Mouse (Mus musculus) myocyte (in vitro differentiated cells): ENCODE measurements at regions not wholly inside any gene's neighbourhood (a gene's known extent, or its start where the extent isn't known, plus 50 kb on each side); places are given as distances from the start of the nearest gene placed in this dataset.

Experiments used
- H3K27me3 ChIP-seq: one replicate; pipeline ENCODE4 v1.6.1; 2011; ENCODE audit not compliant: control insufficient read depth, insufficient read depth, insufficient read length
- H3K36me3 ChIP-seq: one replicate; pipeline ENCODE4 v1.6.1; 2011; ENCODE audit not compliant: control insufficient read depth, insufficient read depth
- H3K4me2 ChIP-seq: one replicate; pipeline ENCODE4 v1.6.1; 2011; ENCODE audit warnings: low read depth, control low read depth
- H3K4me3 ChIP-seq: one replicate; pipeline ENCODE4 v1.5.1; 2011; ENCODE audit warnings: mild to moderate bottlenecking, control low read depth, moderate library complexity
- H3K79me2 ChIP-seq: one replicate; pipeline ENCODE4 v1.6.1; 2011; ENCODE audit not compliant: control insufficient read depth, insufficient read depth
- H3ac ChIP-seq: one replicate; pipeline ENCODE4 v1.6.1; 2011; ENCODE audit not compliant: control insufficient read depth, insufficient read length
- CEBPB ChIP-seq: IDR thresholded peaks from 2 replicates; pipeline ENCODE4 v1.6.1; 2011; ENCODE audit warnings: mild to moderate bottlenecking, moderate library complexity; ENCODE audit not compliant: poor library complexity, insufficient read depth, severe bottlenecking
- E2F4 ChIP-seq: IDR thresholded peaks from one replicate; pipeline ENCODE4 v1.6.1; 2011; ENCODE audit warnings: mild to moderate bottlenecking, control low read depth, moderate library complexity; ENCODE audit not compliant: insufficient read depth
- MAX ChIP-seq: IDR thresholded peaks from one replicate; pipeline ENCODE4 v1.6.1; 2011; ENCODE audit warnings: low read depth, mild to moderate bottlenecking, control low read depth
- MYOD1 ChIP-seq, 3 experiments: IDR thresholded peaks; one replicate each; pipeline ENCODE4 v1.6.1; 2011; ENCODE audit warnings: control low read depth in 2 of 3, low read depth in 2 of 3, mild to moderate bottlenecking in 2 of 3, moderate library complexity in 1 of 3; ENCODE audit not compliant: insufficient read length in 2 of 3, control insufficient read depth in 1 of 3
- MYOG ChIP-seq, 3 experiments: IDR thresholded peaks; one replicate each; pipeline ENCODE4 v1.6.1; 2011; ENCODE audit warnings: control low read depth in 2 of 3, low read depth in 2 of 3, mild to moderate bottlenecking in 2 of 3; ENCODE audit not compliant: insufficient read length in 2 of 3, control insufficient read depth in 1 of 3, insufficient read depth in 1 of 3
- POLR2A ChIP-seq: IDR thresholded peaks from one replicate; pipeline ENCODE4 v1.6.1; 2011; ENCODE audit warnings: low read depth, mild to moderate bottlenecking, control low read depth, moderate library complexity; ENCODE audit not compliant: insufficient read length
- POLR2AphosphoS2 ChIP-seq: IDR thresholded peaks from one replicate; pipeline ENCODE4 v1.6.1; 2011; ENCODE audit warnings: low read depth, control low read depth; ENCODE audit not compliant: insufficient read length
- REST ChIP-seq: IDR thresholded peaks from one replicate; pipeline ENCODE4 v1.6.1; 2011; ENCODE audit warnings: mild to moderate bottlenecking, control low read depth, moderate library complexity; ENCODE audit not compliant: insufficient read depth, insufficient read length
- SRF ChIP-seq: IDR thresholded peaks from one replicate; pipeline ENCODE4 v1.6.1; 2011; ENCODE audit warnings: low read depth; ENCODE audit not compliant: control insufficient read depth, insufficient read length
- TCF12 ChIP-seq: IDR thresholded peaks from one replicate; pipeline ENCODE4 v1.6.1; 2011; ENCODE audit warnings: mild to moderate bottlenecking, control low read depth; ENCODE audit not compliant: poor library complexity, insufficient read depth, severe bottlenecking
- TCF3 ChIP-seq: IDR thresholded peaks from one replicate; pipeline ENCODE4 v1.6.1; 2011; ENCODE audit warnings: low read depth, control low read depth; ENCODE audit not compliant: insufficient read length
- USF1 ChIP-seq: IDR thresholded peaks from one replicate; pipeline ENCODE4 v1.6.1; 2011; ENCODE audit warnings: low read depth, mild to moderate bottlenecking, control low read depth, moderate library complexity

- no peak overlapping the region for H3ac ChIP-seq
- no peaks in the 10 kb centered on the region for H3K79me2 ChIP-seq
- H3K4me3 ChIP-seq, result no peak overlapping the region
- H3K36me3 ChIP-seq, result no peaks in the 10 kb centered on the region
- H3K27me3 ChIP-seq, result no peaks in the 10 kb centered on the region
- no peak overlapping the region for H3K4me2 ChIP-seq
- TF ChIP-seq MYOG (IDR thresholded peaks at IDR 0.05; ENCODE audit: control insufficient read depth in 1 of 3, insufficient read depth in 1 of 3, insufficient read length in 2 of 3, low read depth in 2 of 3), result no peak
- no peak for TF ChIP-seq MAX
- no peak for TF ChIP-seq CEBPB
- TF ChIP-seq TCF3, result no peak
- no peak for TF ChIP-seq POLR2A
- TF ChIP-seq POLR2AphosphoS2, result no peak
- no peak for TF ChIP-seq SRF
- TF ChIP-seq E2F4, result no peak
- no peak for TF ChIP-seq TCF12
- no peak for TF ChIP-seq REST
- no peak for TF ChIP-seq MYOD1 (IDR thresholded peaks at IDR 0.05; ENCODE audit: control insufficient read depth in 1 of 3, insufficient read length in 2 of 3, low read depth in 2 of 3)
- TF ChIP-seq USF1, result no peak
Measured at GRCm38 (mm10) chr1:137813716-137814115, 361.8 kb downstream of the Ptprc start.

GRCm38 (mm10) chr1:137811981-137812380 lies 363.5 kb downstream of the Ptprc start:
- no peaks in the 10 kb centered on the region for H3K36me3 ChIP-seq
- no peaks in the 10 kb centered on the region for H3K27me3 ChIP-seq
- TF ChIP-seq POLR2AphosphoS2 (no peak), E2F4 (no peak), USF1 (no peak), TCF3 (no peak), POLR2A (no peak), MAX (no peak), SRF (no peak), MYOD1 (IDR thresholded peaks at IDR 0.05; ENCODE audit: control insufficient read depth in 1 of 3, insufficient read length in 2 of 3, low read depth in 2 of 3) (no peak), CEBPB (no peak), MYOG (IDR thresholded peaks at IDR 0.05; ENCODE audit: control insufficient read depth in 1 of 3, insufficient read depth in 1 of 3, insufficient read length in 2 of 3, low read depth in 2 of 3) (no peak)
- no peaks in the 10 kb centered on the region for H3K79me2 ChIP-seq
- H3K4me3 ChIP-seq, result no peak overlapping the region
- no peak overlapping the region for H3K4me2 ChIP-seq
- no peak overlapping the region for H3ac ChIP-seq

GRCm38 (mm10) chr1:137806742-137807141 lies 368.8 kb downstream of the Ptprc start:
- Histone ChIP-seq H3ac (no peak overlapping the region), H3K4me3 (no peak overlapping the region), H3K79me2 (no peaks in the 10 kb centered on the region), H3K4me2 (no peak overlapping the region), H3K27me3 (no peaks in the 10 kb centered on the region), H3K36me3 (no peaks in the 10 kb centered on the region)
- TF ChIP-seq MYOG (IDR thresholded peaks at IDR 0.05; ENCODE audit: control insufficient read depth in 1 of 3, insufficient read depth in 1 of 3, insufficient read length in 2 of 3, low read depth in 2 of 3), result no peak
- TF ChIP-seq E2F4, result no peak
- TF ChIP-seq REST, result no peak
- TF ChIP-seq TCF3, result no peak
- TF ChIP-seq CEBPB, result no peak
- no peak for TF ChIP-seq MYOD1 (IDR thresholded peaks at IDR 0.05; ENCODE audit: control insufficient read depth in 1 of 3, insufficient read length in 2 of 3, low read depth in 2 of 3)
- no peak for TF ChIP-seq POLR2A
- TF ChIP-seq SRF, result no peak
- TF ChIP-seq POLR2AphosphoS2, result no peak
- no peak for TF ChIP-seq MAX
- TF ChIP-seq TCF12, result no peak
- no peak for TF ChIP-seq USF1

DNA sequence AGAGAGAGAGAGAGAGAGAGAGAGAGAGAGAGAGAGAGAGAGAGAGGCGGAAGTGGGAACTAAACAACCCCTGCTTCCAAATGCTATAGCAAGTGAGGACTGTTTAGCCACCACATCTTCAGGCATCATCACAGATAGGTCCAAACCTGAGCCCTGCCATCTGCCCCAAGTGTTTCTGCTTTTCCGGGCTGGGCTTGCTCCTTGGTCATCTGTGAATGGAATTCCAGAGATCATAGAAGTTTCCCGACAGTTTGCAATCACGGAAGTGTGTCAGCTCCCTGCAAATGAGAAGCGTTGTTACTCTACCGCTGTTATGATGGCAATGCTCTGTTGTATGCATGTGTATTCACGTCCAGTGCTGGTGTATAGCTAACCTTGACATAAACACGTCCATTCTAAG lies 369.3 kb downstream of the Ptprc start:
- Histone ChIP-seq H3K27me3 (no peaks in the 10 kb centered on the region), H3ac (no peak overlapping the region), H3K4me3 (no peak overlapping the region), H3K4me2 (no peak overlapping the region), H3K79me2 (no peaks in the 10 kb centered on the region), H3K36me3 (no peaks in the 10 kb centered on the region)
- no peak for TF ChIP-seq POLR2A
- no peak for TF ChIP-seq USF1
- TF ChIP-seq MYOD1 (IDR thresholded peaks at IDR 0.05; ENCODE audit: control insufficient read depth in 1 of 3, insufficient read length in 2 of 3, low read depth in 2 of 3), result no peak
- no peak for TF ChIP-seq E2F4
- TF ChIP-seq MYOG (IDR thresholded peaks at IDR 0.05; ENCODE audit: control insufficient read depth in 1 of 3, insufficient read depth in 1 of 3, insufficient read length in 2 of 3, low read depth in 2 of 3), result no peak
- no peak for TF ChIP-seq CEBPB
- no peak for TF ChIP-seq REST
- TF ChIP-seq SRF, result no peak

DNA sequence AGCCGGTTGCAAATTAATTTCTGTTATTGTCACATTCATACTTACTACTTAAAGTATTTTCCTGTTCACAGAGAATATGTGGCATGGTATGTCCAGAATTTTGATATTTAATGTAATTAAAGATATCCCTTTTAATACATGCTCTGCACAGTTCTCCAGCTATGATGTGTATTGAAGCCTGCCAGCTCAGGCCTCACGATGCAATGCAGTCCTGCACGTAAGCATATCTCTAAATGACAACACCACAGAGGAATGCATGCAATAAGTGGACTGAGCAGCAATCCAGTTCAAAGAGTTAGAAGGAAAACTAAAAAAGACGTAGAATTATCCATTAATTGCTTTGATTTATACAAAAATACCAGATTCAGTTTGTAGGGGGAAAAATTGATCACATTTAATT lies 373.4 kb downstream of the Ptprc start:
- Histone ChIP-seq H3ac (no peak overlapping the region), H3K4me2 (no peak overlapping the region), H3K4me3 (no peak overlapping the region), H3K36me3 (no peaks in the 10 kb centered on the region), H3K27me3 (no peaks in the 10 kb centered on the region), H3K79me2 (no peaks in the 10 kb centered on the region)
- TF ChIP-seq POLR2AphosphoS2, result no peak
- TF ChIP-seq SRF, result no peak
- TF ChIP-seq TCF3, result no peak
- TF ChIP-seq MYOG (IDR thresholded peaks at IDR 0.05; ENCODE audit: control insufficient read depth in 1 of 3, insufficient read depth in 1 of 3, insufficient read length in 2 of 3, low read depth in 2 of 3), result no peak
- no peak for TF ChIP-seq TCF12
- no peak for TF ChIP-seq MYOD1 (IDR thresholded peaks at IDR 0.05; ENCODE audit: control insufficient read depth in 1 of 3, insufficient read length in 2 of 3, low read depth in 2 of 3)
- no peak for TF ChIP-seq CEBPB
- no peak for TF ChIP-seq USF1
- no peak for TF ChIP-seq E2F4
- no peak for TF ChIP-seq REST
- TF ChIP-seq MAX, result no peak
- TF ChIP-seq POLR2A, result no peak
